Mouse (Mus musculus) C2C12 (cell line): ENCODE data around the gene Lamb2. TPM values are rescaled to one million over a fixed set of nuclear protein-coding genes. Genes with fewer than 3 reads are reported as not detected.

Source experiments
- H3K27me3 ChIP-seq: one replicate; pipeline ENCODE4 v1.6.1; 2011; ENCODE audit not compliant: control insufficient read depth, insufficient read depth, insufficient read length
- H3K36me3 ChIP-seq: one replicate; pipeline ENCODE4 v1.6.1; 2011; ENCODE audit not compliant: control insufficient read depth, insufficient read depth
- H3K4me3 ChIP-seq: one replicate; pipeline ENCODE4 v1.5.1; 2011; ENCODE audit warnings: mild to moderate bottlenecking, control low read depth; ENCODE audit not compliant: poor library complexity, insufficient read depth, severe bottlenecking
- H3K79me2 ChIP-seq: one replicate; pipeline ENCODE4 v1.6.1; 2011; ENCODE audit not compliant: control insufficient read depth, insufficient read depth
- H3K79me3 ChIP-seq: one replicate; pipeline ENCODE4 v1.6.1; 2011; ENCODE audit warnings: low read depth, control low read depth
- H3ac ChIP-seq: one replicate; pipeline ENCODE3; 2011; ENCODE audit warnings: low read depth; ENCODE audit not compliant: control insufficient read depth, insufficient read length
- CEBPB ChIP-seq: IDR thresholded peaks from one replicate; pipeline ENCODE4 v1.6.1; 2011; ENCODE audit warnings: low read depth, mild to moderate bottlenecking, control low read depth, moderate library complexity
- CTCF ChIP-seq: IDR thresholded peaks from one replicate; pipeline ENCODE4 v1.5.1; 2011; ENCODE audit not compliant: control insufficient read depth, insufficient read depth, insufficient read length
- FOSL1 ChIP-seq: IDR thresholded peaks from one replicate; pipeline ENCODE4 v1.8.0; 2011; ENCODE audit warnings: mild to moderate bottlenecking, low read length; ENCODE audit not compliant: poor library complexity, insufficient read depth, severe bottlenecking
- MAX ChIP-seq: IDR thresholded peaks from one replicate; pipeline ENCODE4 v1.6.1; 2011; ENCODE audit warnings: mild to moderate bottlenecking, control low read depth
- MYOD1 ChIP-seq: IDR thresholded peaks from one replicate; pipeline ENCODE4 v1.6.1; 2011; ENCODE audit warnings: low read depth; ENCODE audit not compliant: control insufficient read depth, insufficient read length
- MYOG ChIP-seq: IDR thresholded peaks from one replicate; pipeline ENCODE4 v1.6.1; 2011; ENCODE audit not compliant: control insufficient read depth, insufficient read length; ENCODE audit errors: extremely low read depth
- USF1 ChIP-seq: IDR thresholded peaks from one replicate; pipeline ENCODE4 v1.6.1; 2011; ENCODE audit warnings: low read depth, mild to moderate bottlenecking, control low read depth, moderate library complexity
- polyA plus RNA-seq: library from polyadenylated mRNA; unstranded; fragments of >200 nt; fragmentation: generic; extraction: Trizol; gene quantifications from one replicate; pipeline ENCODE4 v1.2.1, GENCODE M21; 2012; ENCODE audit warnings: missing spikeins

Lamb2 gene
- polyA plus RNA-seq, 1 experiment = 36.3 TPM

DNA sequence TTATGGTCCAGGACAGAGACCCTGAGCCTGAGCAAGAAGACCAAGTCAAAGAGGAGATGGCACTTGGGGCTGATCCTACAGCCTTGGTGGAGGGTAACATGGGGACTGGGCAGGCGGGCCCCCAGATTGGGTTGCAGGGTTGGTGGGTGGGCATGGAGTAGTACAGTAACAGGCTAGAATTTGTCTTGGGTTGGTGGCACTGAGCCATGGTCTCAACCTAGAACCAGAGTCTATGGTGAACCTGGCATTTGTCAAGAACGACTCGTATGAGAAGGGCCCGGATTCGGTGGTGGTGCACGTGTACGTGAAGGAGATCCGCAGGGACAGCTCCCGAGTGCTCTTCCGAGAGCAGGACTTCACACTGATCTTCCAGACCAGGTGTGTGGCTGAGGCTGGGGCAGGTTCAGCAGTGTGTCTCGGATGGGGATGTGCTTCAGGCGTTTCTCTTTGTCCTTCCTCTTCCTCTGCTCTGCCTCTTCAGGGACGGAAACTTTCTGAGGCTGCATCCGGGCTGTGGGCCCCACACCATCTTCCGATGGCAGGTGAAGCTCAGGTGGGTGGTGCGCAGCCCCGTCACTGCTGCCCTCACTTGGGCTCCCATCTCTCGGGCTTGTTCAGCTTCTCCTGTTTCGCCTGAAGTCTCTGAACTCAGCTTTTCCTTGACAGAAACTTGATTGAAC is 14.8 kb downstream of the Lamb2 start:
- H3K27me3 ChIP-seq = no peaks in the 10 kb centered on the region
- peaks cover 70% of the 10 kb centered on the region for H3K36me3 ChIP-seq
- H3K79me2 ChIP-seq = peaks cover 32% of the 10 kb centered on the region
- H3K79me3 ChIP-seq = peaks cover 17% of the 10 kb centered on the region
- TF ChIP-seq MYOG (no peak), MAX (no peak), FOSL1 (no peak), CTCF (no peak), CEBPB (no peak), USF1 (no peak), MYOD1 (no peak)
- no peak overlapping the region for H3ac ChIP-seq
- no peak overlapping the region for H3K4me3 ChIP-seq

DNA sequence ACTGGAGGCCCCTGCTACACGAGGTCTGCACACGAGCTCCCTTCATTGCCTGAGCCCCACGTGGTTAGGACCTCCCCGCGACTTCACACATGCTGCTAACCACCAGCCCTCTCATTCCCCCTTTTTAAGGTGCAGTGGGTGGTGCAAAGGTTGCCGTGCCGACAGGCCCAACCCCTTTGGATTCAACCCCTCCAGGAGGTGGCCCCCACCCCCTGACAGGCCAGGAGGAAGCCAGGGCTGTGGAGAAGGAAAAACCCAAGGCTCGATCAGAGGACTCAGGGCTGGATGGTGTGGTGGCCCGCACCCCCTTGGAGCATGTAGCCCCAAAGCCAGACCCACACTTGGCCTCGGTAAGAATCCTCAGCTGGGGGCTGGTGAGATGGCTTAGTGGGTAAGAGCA is 15.4 kb downstream of the Lamb2 start:
- peaks cover 32% of the 10 kb centered on the region for H3K79me2 ChIP-seq
- H3K36me3 ChIP-seq = peaks cover 70% of the 10 kb centered on the region
- H3ac ChIP-seq = no peak overlapping the region
- TF ChIP-seq MYOG = no peak
- no peak for TF ChIP-seq MAX
- TF ChIP-seq USF1 = no peak
- TF ChIP-seq CEBPB = no peak
- TF ChIP-seq CTCF = no peak
- TF ChIP-seq FOSL1 = no peak
- TF ChIP-seq MYOD1 = no peak
- H3K27me3 ChIP-seq = no peaks in the 10 kb centered on the region
- peaks cover 17% of the 10 kb centered on the region for H3K79me3 ChIP-seq
- no peak overlapping the region for H3K4me3 ChIP-seq

DNA sequence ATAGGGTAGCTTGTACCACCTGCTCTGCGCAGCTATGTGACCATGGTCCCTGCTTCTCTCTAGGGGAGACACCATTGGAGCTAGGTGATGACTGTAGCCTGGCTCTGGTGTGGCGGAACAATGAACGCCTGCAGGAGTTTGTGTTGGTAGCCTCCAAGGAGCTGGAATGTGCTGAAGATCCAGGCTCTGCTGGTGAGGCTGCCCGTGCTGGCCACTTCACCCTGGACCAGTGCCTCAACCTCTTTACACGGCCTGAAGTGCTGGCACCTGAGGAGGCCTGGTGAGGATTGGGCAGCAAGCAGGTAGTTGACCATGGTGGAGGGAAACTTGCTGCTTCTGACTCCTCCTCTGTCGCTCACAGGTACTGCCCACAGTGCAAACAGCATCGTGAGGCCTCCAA is 19.7 kb downstream of the Lamb2 start:
- H3K79me2 ChIP-seq = no peaks in the 10 kb centered on the region
- H3ac ChIP-seq = no peak overlapping the region
- no peaks in the 10 kb centered on the region for H3K79me3 ChIP-seq
- TF ChIP-seq MAX (no peak), USF1 (no peak), MYOD1 (no peak), FOSL1 (no peak), MYOG (no peak), CTCF (no peak)
- no peaks in the 10 kb centered on the region for H3K27me3 ChIP-seq
- peaks cover 70% of the 10 kb centered on the region for H3K36me3 ChIP-seq
- H3K4me3 ChIP-seq = no peak overlapping the region

GRCm38 (mm10) chr9:108499943-108500342 is 20.4 kb downstream of the Lamb2 start:
- Histone ChIP-seq H3K79me3 (no peaks in the 10 kb centered on the region), H3K27me3 (no peaks in the 10 kb centered on the region), H3K36me3 (peaks cover 64% of the 10 kb centered on the region), H3K4me3 (no peak overlapping the region), H3ac (no peak overlapping the region), H3K79me2 (no peaks in the 10 kb centered on the region)
- TF ChIP-seq FOSL1 (no peak), CEBPB (no peak), MYOG (no peak), CTCF (no peak), MYOD1 (no peak), MAX (no peak), USF1 (no peak)

DNA sequence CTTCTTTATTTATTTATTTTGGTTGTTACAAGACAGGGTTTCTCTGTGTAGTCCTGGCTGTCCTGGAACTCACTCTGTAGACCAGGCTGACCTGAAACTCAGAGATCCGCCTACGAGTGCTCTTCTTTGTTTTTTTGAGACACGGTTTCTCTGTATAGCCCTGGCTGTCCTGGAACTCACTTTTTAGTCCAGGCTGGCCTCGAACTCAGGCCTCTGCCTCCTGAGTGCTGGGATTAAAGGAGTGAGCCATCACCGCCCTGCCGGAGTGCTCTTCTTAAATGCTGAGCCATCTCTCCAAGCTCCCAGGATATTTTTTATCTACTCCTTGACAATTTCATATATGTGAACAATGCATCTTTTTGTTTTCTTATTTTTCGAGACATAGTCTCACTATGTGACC is 27.4 kb downstream of the Lamb2 start:
- Histone ChIP-seq H3K4me3 (no peak overlapping the region), H3K79me3 (peaks cover 15% of the 10 kb centered on the region), H3K79me2 (peaks cover 20% of the 10 kb centered on the region), H3ac (no peak overlapping the region), H3K36me3 (peaks cover 25% of the 10 kb centered on the region), H3K27me3 (no peaks in the 10 kb centered on the region)
- TF ChIP-seq MYOD1 (no peak), CTCF (no peak), MAX (no peak), CEBPB (no peak), MYOG (no peak), FOSL1 (no peak), USF1 (no peak)
